Mouse (Mus musculus): ENCODE data around the gene Reg3b. TPM values are rescaled to one million over a fixed set of nuclear protein-coding genes. Genes with fewer than 3 reads are reported as not detected.

The Reg3b gene
- total RNA-seq, 1 experiment, result not detected

DNA sequence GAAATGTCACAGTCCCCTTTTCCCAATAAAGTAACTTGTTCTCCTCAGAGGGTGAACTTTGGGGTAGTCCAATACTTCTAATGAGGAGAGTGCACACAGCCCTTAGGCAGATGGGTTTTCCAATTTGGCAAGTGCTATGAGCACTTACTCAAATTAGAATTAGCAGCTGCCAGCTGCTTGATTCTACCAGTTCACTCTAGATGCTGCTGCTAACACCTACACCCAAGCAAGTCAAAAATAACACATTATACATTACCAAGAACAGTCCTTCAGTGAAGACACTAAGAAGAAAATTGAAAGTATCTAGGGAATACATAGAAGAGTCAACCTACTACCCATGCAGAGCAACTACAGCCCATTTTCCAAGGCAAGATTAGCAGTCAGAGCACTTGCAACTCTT is 30.2 kb upstream of the Reg3b start:
- H3K9me3 ChIP-seq (ENCODE audit: control insufficient read depth, insufficient read depth, low read depth, low read length), result no peaks in the 10 kb centered on the region
- H3K4me1 ChIP-seq (ENCODE audit: control insufficient read depth in 2 of 2, insufficient read depth in 2 of 2, low read length in 2 of 2, poor library complexity in 1 of 2), result no peaks in the 10 kb centered on the region
- no peak for TF ChIP-seq ZC3H11A (IDR thresholded peaks at IDR 0.05; ENCODE audit: borderline replicate concordance, low read depth, low read length)
- no peak for TF ChIP-seq ZNF384 (IDR thresholded peaks at IDR 0.05; ENCODE audit: low read depth, low read length)
- no peak for TF ChIP-seq MAFK (IDR thresholded peaks at IDR 0.05; ENCODE audit: insufficient read depth, low read depth, low read length)
- no peak for TF ChIP-seq HCFC1 (IDR thresholded peaks at IDR 0.05; ENCODE audit: borderline replicate concordance, insufficient read depth, low read length)
- TF ChIP-seq CHD2 (IDR thresholded peaks at IDR 0.05; ENCODE audit: low read depth, low read length), result no peak
- no peak for DNase-seq (ENCODE audit: low read depth, low spot score)
- in situ Hi-C loops (cut with MboI; ENCODE audit: low sequenced_read_pairs in 2 of 2, unreplicated experiment in 2 of 2), result loop anchor here in 1 of 2 experiments (25.0 kb wide), 1 partner anchor 172 kb away; no protein-coding TSS in a partner anchor
- no peak overlapping the region for H3K9ac ChIP-seq (ENCODE audit: insufficient read depth, low read depth, low read length, poor library complexity, severe bottlenecking)
- H3K4me3 ChIP-seq (ENCODE audit: insufficient read depth in 1 of 2, low read depth in 1 of 2, low read length in 2 of 2, poor library complexity in 1 of 2, severe bottlenecking in 1 of 2), result no peak overlapping the region
- no peaks in the 10 kb centered on the region for H3K36me3 ChIP-seq (ENCODE audit: control insufficient read depth, insufficient read depth, low read length, poor library complexity, severe bottlenecking)
- H3K27ac ChIP-seq (ENCODE audit: insufficient read depth, low read depth, low read length, poor library complexity, severe bottlenecking), result no peak overlapping the region

GRCm38 (mm10) chr6:78341689-78342088 is 28.8 kb upstream of the Reg3b start:
- no peak for DNase-seq (ENCODE audit: low read depth, low spot score)
- in situ Hi-C loops (cut with MboI; ENCODE audit: low sequenced_read_pairs in 2 of 2, unreplicated experiment in 2 of 2), result loop anchor here in 1 of 2 experiments (25.0 kb wide), 1 partner anchor 171 kb away; no protein-coding TSS in a partner anchor
- no peaks in the 10 kb centered on the region for H3K9me3 ChIP-seq (ENCODE audit: control insufficient read depth, insufficient read depth, low read depth, low read length)
- no peaks in the 10 kb centered on the region for H3K36me3 ChIP-seq (ENCODE audit: control insufficient read depth, insufficient read depth, low read length, poor library complexity, severe bottlenecking)
- H3K4me3 ChIP-seq (ENCODE audit: insufficient read depth in 1 of 2, low read depth in 1 of 2, low read length in 2 of 2, poor library complexity in 1 of 2, severe bottlenecking in 1 of 2), result no peak overlapping the region
- H3K27ac ChIP-seq (ENCODE audit: insufficient read depth, low read depth, low read length, poor library complexity, severe bottlenecking), result no peak overlapping the region
- no peak for TF ChIP-seq ZNF384 (IDR thresholded peaks at IDR 0.05; ENCODE audit: low read depth, low read length)
- H3K4me1 ChIP-seq (ENCODE audit: control insufficient read depth in 2 of 2, insufficient read depth in 2 of 2, low read length in 2 of 2, poor library complexity in 1 of 2), result no peaks in the 10 kb centered on the region
- no peak overlapping the region for H3K9ac ChIP-seq (ENCODE audit: insufficient read depth, low read depth, low read length, poor library complexity, severe bottlenecking)

- Histone ChIP-seq H3K4me3 (ENCODE audit: insufficient read depth in 1 of 2, low read depth in 1 of 2, low read length in 2 of 2, poor library complexity in 1 of 2, severe bottlenecking in 1 of 2) (no peak overlapping the region), H3K4me1 (ENCODE audit: control insufficient read depth in 2 of 2, insufficient read depth in 2 of 2, low read length in 2 of 2, poor library complexity in 1 of 2) (no peaks in the 10 kb centered on the region), H3K27ac (ENCODE audit: insufficient read depth, low read depth, low read length, poor library complexity, severe bottlenecking) (no peak overlapping the region), H3K9me3 (ENCODE audit: control insufficient read depth, insufficient read depth, low read depth, low read length) (no peaks in the 10 kb centered on the region), H3K9ac (ENCODE audit: insufficient read depth, low read depth, low read length, poor library complexity, severe bottlenecking) (no peak overlapping the region), H3K36me3 (ENCODE audit: control insufficient read depth, insufficient read depth, low read length, poor library complexity, severe bottlenecking) (no peaks in the 10 kb centered on the region)
- no peak for TF ChIP-seq ZNF384 (IDR thresholded peaks at IDR 0.05; ENCODE audit: low read depth, low read length)
- TF ChIP-seq MAFK (IDR thresholded peaks at IDR 0.05; ENCODE audit: insufficient read depth, low read depth, low read length), result no peak
- no peak for DNase-seq (ENCODE audit: low read depth, low spot score)
- in situ Hi-C loops (cut with MboI; ENCODE audit: low sequenced_read_pairs in 2 of 2, unreplicated experiment in 2 of 2), result no loop called here
Measured at GRCm38 (mm10) chr6:78361971-78362563, 8.4 kb upstream of the Reg3b start.

- Histone ChIP-seq H3K9ac (ENCODE audit: insufficient read depth, low read depth, low read length, poor library complexity, severe bottlenecking) (no peak within 1 kb of the TSS), H3K4me1 (ENCODE audit: control insufficient read depth in 2 of 2, insufficient read depth in 2 of 2, low read length in 2 of 2, poor library complexity in 1 of 2) (no peaks in the 10 kb centered on the region), H3K27ac (ENCODE audit: insufficient read depth, low read depth, low read length, poor library complexity, severe bottlenecking) (no peak within 1 kb of the TSS), H3K36me3 (ENCODE audit: control insufficient read depth, insufficient read depth, low read length, poor library complexity, severe bottlenecking) (no peaks in the 10 kb centered on the region), H3K4me3 (ENCODE audit: insufficient read depth in 1 of 2, low read depth in 1 of 2, low read length in 2 of 2, poor library complexity in 1 of 2, severe bottlenecking in 1 of 2) (no peak within 1 kb of the TSS), H3K9me3 (ENCODE audit: control insufficient read depth, insufficient read depth, low read depth, low read length) (no peaks in the 10 kb centered on the region)
- TF ChIP-seq CHD2 (IDR thresholded peaks at IDR 0.05; ENCODE audit: low read depth, low read length), result no peak
- no peak for TF ChIP-seq HCFC1 (IDR thresholded peaks at IDR 0.05; ENCODE audit: borderline replicate concordance, insufficient read depth, low read length)
- no peak for TF ChIP-seq MAFK (IDR thresholded peaks at IDR 0.05; ENCODE audit: insufficient read depth, low read depth, low read length)
- TF ChIP-seq ZC3H11A (IDR thresholded peaks at IDR 0.05; ENCODE audit: borderline replicate concordance, low read depth, low read length), result no peak
- no peak for TF ChIP-seq ZNF384 (IDR thresholded peaks at IDR 0.05; ENCODE audit: low read depth, low read length)
- no peak for DNase-seq (ENCODE audit: low read depth, low spot score)
- in situ Hi-C loops (cut with MboI; ENCODE audit: low sequenced_read_pairs in 2 of 2, unreplicated experiment in 2 of 2), result no loop called here
Measured at GRCm38 (mm10) chr6:78378765-78379164, 8.3 kb downstream of the Reg3b start, which contains the start of gene Reg3d. Gene Reg3d (minus strand): TSS chr6:78378865.

- Histone ChIP-seq H3K27ac (ENCODE audit: insufficient read depth, low read depth, low read length, poor library complexity, severe bottlenecking) (no peak within 1 kb of the TSS), H3K9ac (ENCODE audit: insufficient read depth, low read depth, low read length, poor library complexity, severe bottlenecking) (no peak within 1 kb of the TSS), H3K36me3 (ENCODE audit: control insufficient read depth, insufficient read depth, low read length, poor library complexity, severe bottlenecking) (no peaks in the 10 kb centered on the region), H3K9me3 (ENCODE audit: control insufficient read depth, insufficient read depth, low read depth, low read length) (no peaks in the 10 kb centered on the region), H3K4me1 (ENCODE audit: control insufficient read depth in 2 of 2, insufficient read depth in 2 of 2, low read length in 2 of 2, poor library complexity in 1 of 2) (no peaks in the 10 kb centered on the region), H3K4me3 (ENCODE audit: insufficient read depth in 1 of 2, low read depth in 1 of 2, low read length in 2 of 2, poor library complexity in 1 of 2, severe bottlenecking in 1 of 2) (no peak within 1 kb of the TSS)
- no peak for DNase-seq (ENCODE audit: low read depth, low spot score)
- in situ Hi-C loops (cut with MboI; ENCODE audit: low sequenced_read_pairs in 2 of 2, unreplicated experiment in 2 of 2), result no loop called here
- TF ChIP-seq CHD2 (IDR thresholded peaks at IDR 0.05; ENCODE audit: low read depth, low read length), result no peak
- no peak for TF ChIP-seq HCFC1 (IDR thresholded peaks at IDR 0.05; ENCODE audit: borderline replicate concordance, insufficient read depth, low read length)
- no peak for TF ChIP-seq ZC3H11A (IDR thresholded peaks at IDR 0.05; ENCODE audit: borderline replicate concordance, low read depth, low read length)
Measured at GRCm38 (mm10) chr6:78380409-78380808, 10.0 kb downstream of the Reg3b start, which contains the start of gene Reg3a. Gene Reg3a (plus strand): TSS chr6:78380709.
